In the genomic region with DNA sequence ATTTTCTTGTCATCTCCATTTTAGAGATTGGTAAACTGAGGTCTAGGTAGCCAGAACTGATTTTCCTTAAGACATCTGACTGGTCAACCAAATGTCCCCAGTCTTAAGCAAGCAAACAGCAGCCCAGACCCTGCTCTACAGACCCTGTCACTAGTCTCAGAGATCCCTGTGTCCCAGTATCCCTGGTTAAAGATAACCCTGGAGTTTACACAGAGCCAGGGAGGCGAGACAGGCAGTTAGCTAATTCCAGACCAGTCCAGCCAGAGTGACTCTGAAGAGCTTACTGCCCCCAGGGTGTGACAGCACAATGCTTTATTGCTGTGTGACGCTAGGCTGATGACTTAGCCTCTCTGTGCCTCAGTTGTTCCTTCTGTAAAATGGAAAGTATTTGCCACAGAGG, we compare ENCODE assay signal across 8 mouse cellular contexts. TPM values are rescaled to one million over a fixed set of nuclear protein-coding genes. Genes with fewer than 3 reads are reported as not detected.
DNase-seq lines count a peak whose midpoint lies in the region; ATAC-seq and TF ChIP-seq lines count a peak whose summit lies in the region.

A gene (minus strand): TSS at position 129 of the 400 bp plus-strand sequence.

- no peak for ATAC-seq in hindbrain, embryonic 15.5 days (ENCODE audit: low FRiP score, low read depth)
- no peak for ATAC-seq in liver, postnatal 0 days
- no peak for ATAC-seq in megakaryocyte progenitor cell, adult 5-6 weeks (replicated peaks; ENCODE audit: poor library complexity)

- H3K9me3 ChIP-seq in hindbrain, embryonic 15.5 days = no peaks in the 10 kb centered on the region
- no peaks in the 10 kb centered on the region for H3K9me3 ChIP-seq in liver, postnatal 0 days (ENCODE audit: low read length)

- TF ChIP-seq POLR2A in spleen, adult 2 months (IDR thresholded peaks at IDR 0.05; ENCODE audit: low read depth, low read length) = no peak

- H3K27ac ChIP-seq in spleen, adult 2 months (ENCODE audit: insufficient read depth, low read length) = no peak within 1 kb of the TSS
- H3K27ac ChIP-seq in hindbrain, embryonic 15.5 days (replicated peaks) = no peak within 1 kb of the TSS
- H3K27ac ChIP-seq in liver, postnatal 0 days (ENCODE audit: low read depth) = peak within 1 kb of the TSS; percentile 91

- H3K27me3 ChIP-seq in spleen, adult 2 months (ENCODE audit: control insufficient read depth, insufficient read depth, low read length) = peaks cover 5% of the 10 kb centered on the region; the same call in 1 of the 2 replicates
- peaks cover 23% of the 10 kb centered on the region for H3K27me3 ChIP-seq in hindbrain, embryonic 15.5 days
- H3K27me3 ChIP-seq in liver, postnatal 0 days (ENCODE audit: insufficient read depth, low read length) = peaks cover 11% of the 10 kb centered on the region

- H3K4me3 ChIP-seq in spleen, adult 2 months (ENCODE audit: extremely low read depth, insufficient read depth, insufficient read length) = no peak within 1 kb of the TSS
- no peak within 1 kb of the TSS for H3K4me3 ChIP-seq in hindbrain, embryonic 15.5 days
- H3K4me3 ChIP-seq in liver, postnatal 0 days (ENCODE audit: low read depth, low read length) = no peak within 1 kb of the TSS

- no peaks in the 10 kb centered on the region for H3K36me3 ChIP-seq in spleen, adult 2 months (ENCODE audit: control insufficient read depth, insufficient read depth, low read length)
- H3K36me3 ChIP-seq in hindbrain, embryonic 15.5 days = no peaks in the 10 kb centered on the region
- no peaks in the 10 kb centered on the region for H3K36me3 ChIP-seq in liver, postnatal 0 days (replicated peaks; ENCODE audit: insufficient read depth, low read length)

- DNase-seq in adrenal gland, adult 18-20 months (ENCODE audit: low spot score in 2 of 2) = no peak
- DNase-seq in adrenal gland, adult (ENCODE audit: inconsistent age in 2 of 2, low spot score in 1 of 2) = no peak
- no peak for DNase-seq in spleen, adult 2 months (ENCODE audit: low read depth in 1 of 2, low spot score in 2 of 2)
- no peak for DNase-seq in spleen, adult 12 weeks (ENCODE audit: low spot score)
- no peak for DNase-seq in liver, postnatal 0 days
- no peak for DNase-seq in urinary bladder, postnatal 10 days (ENCODE audit: low spot score)

- 87% methylated on average over 2 of the region's 2 CpGs for WGBS in spleen, adult 2 months
- WGBS in hindbrain, embryonic 15.5 days = 73% methylated on average over 2 of the region's 2 CpGs
- 38% methylated on average over 2 of the region's 2 CpGs for WGBS in liver, postnatal 0 days (ENCODE audit: insufficient replicate concordance)

- H3K4me1 ChIP-seq in spleen, adult 2 months (ENCODE audit: control insufficient read depth, insufficient read depth, insufficient read length) = peaks cover 4% of the 10 kb centered on the region; the same call in 1 of the 2 replicates
- peaks cover 13% of the 10 kb centered on the region for H3K4me1 ChIP-seq in hindbrain, embryonic 15.5 days (replicated peaks)
- peaks cover 8% of the 10 kb centered on the region for H3K4me1 ChIP-seq in liver, postnatal 0 days (ENCODE audit: insufficient read depth)

- H3K4me2 ChIP-seq in hindbrain, embryonic 15.5 days = no peak within 1 kb of the TSS
- no peak within 1 kb of the TSS for H3K4me2 ChIP-seq in liver, postnatal 0 days (ENCODE audit: low read depth, low read length)

- TF ChIP-seq EP300 in liver, postnatal 0 days (IDR thresholded peaks at IDR 0.05; ENCODE audit: low read depth) = no peak

- H3K9ac ChIP-seq in hindbrain, embryonic 15.5 days = no peak within 1 kb of the TSS
- no peak within 1 kb of the TSS for H3K9ac ChIP-seq in liver, postnatal 0 days (replicated peaks)

- no peak for TF ChIP-seq CTCF in spleen, adult 2 months (IDR thresholded peaks at IDR 0.05; ENCODE audit: extremely low read depth, insufficient read depth, insufficient read length, insufficient replicate concordance)
- no peak for TF ChIP-seq CTCF in liver, postnatal 0 days (IDR thresholded peaks at IDR 0.05; ENCODE audit: low read depth)

RNA-seq across cellular contexts. Expression of the gene that starts here (rescaled TPM):
- 100 to 1,000 TPM; 193 to 280 TPM for total RNA-seq in adrenal gland, adult 18-20 months (2021)
- 60.6 and 67.6 TPM in 2 replicates for polyA plus RNA-seq in spleen, adult 2 months (2012; rRNA removed)
- 46.2 and 55.7 TPM in 2 replicates for polyA plus RNA-seq in hindbrain, embryonic 15.5 days (2015; fragmentation: Nextera tagmentation; extraction: Ambion mirVana)
- polyA plus RNA-seq in liver, postnatal 0 days (2015; fragmentation: Nextera tagmentation; extraction: Ambion mirVana) = 300 and 302 TPM in 2 replicates
- total RNA-seq in megakaryocyte progenitor cell, adult 5-6 weeks (2015) = not detected in 2 replicates
- total RNA-seq in megakaryocyte progenitor cell, adult 5-6 weeks (2017) = not detected in 2 replicates

Comparison
In these comparisons a context has a peak if more than half of its experiments do, and no peak if none do; other contexts are left out.
1. RNA of the gene that starts here (total RNA-seq): 193 to 280 TPM in adrenal gland, adult 18-20 months; not detected in megakaryocyte progenitor cell, adult 5-6 weeks; every median in the first group is over 100 times any median in the second.